Mouse (Mus musculus): ENCODE measurements at regions not wholly inside any gene's neighbourhood (a gene's known extent, or its start where the extent isn't known, plus 50 kb on each side); places are given as distances from the start of the nearest gene placed in this dataset.
"Not testable (repeated sequence)": the region's sequence is repeated elsewhere in the genome, so short reads cannot be mapped to it uniquely, and the experiment has no call there.

- WGBS: 80% methylated on average over 1 of the region's 1 CpGs
- Histone ChIP-seq H3K9me3 (no peaks in the 10 kb centered on the region), H3K9ac (no peak overlapping the region), H3K27me3 (replicated peaks) (no peaks in the 10 kb centered on the region), H3K27ac (no peak overlapping the region), H3K4me1 (no peaks in the 10 kb centered on the region), H3K4me2 (replicated peaks) (no peak overlapping the region), H3K36me3 (no peaks in the 10 kb centered on the region), H3K4me3 (no peak overlapping the region)
- ATAC-seq (ENCODE audit: low FRiP score, low read depth): no peak
Measured at GRCm38 (mm10) chr5:13847571-13847970, 56.2 kb downstream of the Speer3 start.

- not testable (repeated sequence) for H3K4me2 ChIP-seq (replicated peaks); ATAC-seq (ENCODE audit: low FRiP score, low read depth); H3K27ac ChIP-seq; H3K9ac ChIP-seq; H3K4me1 ChIP-seq; H3K36me3 ChIP-seq; H3K4me3 ChIP-seq; H3K27me3 ChIP-seq (replicated peaks); H3K9me3 ChIP-seq
- 87% methylated on average over 6 of the region's 6 CpGs for WGBS
Measured at GRCm38 (mm10) chr5:13880236-13880635, 88.8 kb downstream of the Speer3 start.

- Histone ChIP-seq H3K4me1 (no peaks in the 10 kb centered on the region), H3K9me3 (no peaks in the 10 kb centered on the region), H3K27me3 (replicated peaks) (no peaks in the 10 kb centered on the region), H3K9ac (no peak overlapping the region), H3K36me3 (no peaks in the 10 kb centered on the region), H3K27ac (no peak overlapping the region), H3K4me2 (replicated peaks) (no peak overlapping the region), H3K4me3 (no peak overlapping the region)
- no peak for ATAC-seq (ENCODE audit: low FRiP score, low read depth)
Measured at GRCm38 (mm10) chr5:13888415-13888814, 97.0 kb downstream of the Speer3 start.

GRCm38 (mm10) chr5:13908257-13908656 is 116.8 kb upstream of the Sema3e start:
- Histone ChIP-seq H3K36me3 (no peaks in the 10 kb centered on the region), H3K9ac (no peak overlapping the region), H3K4me3 (no peak overlapping the region), H3K9me3 (no peaks in the 10 kb centered on the region), H3K4me2 (replicated peaks) (no peak overlapping the region), H3K27me3 (replicated peaks) (no peaks in the 10 kb centered on the region), H3K27ac (no peak overlapping the region), H3K4me1 (no peaks in the 10 kb centered on the region)
- 44% methylated on average over 3 of the region's 3 CpGs for WGBS
- no peak for ATAC-seq (ENCODE audit: low FRiP score, low read depth)

GRCm38 (mm10) chr5:13917355-13917754 is 107.7 kb upstream of the Sema3e start:
- Histone ChIP-seq H3K4me3 (no peak overlapping the region), H3K4me1 (no peaks in the 10 kb centered on the region), H3K4me2 (replicated peaks) (no peak overlapping the region), H3K9me3 (no peaks in the 10 kb centered on the region), H3K27ac (no peak overlapping the region), H3K9ac (no peak overlapping the region), H3K36me3 (no peaks in the 10 kb centered on the region), H3K27me3 (replicated peaks) (no peaks in the 10 kb centered on the region)
- 92% methylated on average over 2 of the region's 2 CpGs for WGBS
- ATAC-seq (ENCODE audit: low FRiP score, low read depth): no peak

GRCm38 (mm10) chr5:13922295-13922694 is 102.8 kb upstream of the Sema3e start:
- Histone ChIP-seq H3K4me3 (no peak overlapping the region), H3K4me2 (replicated peaks) (no peak overlapping the region), H3K9ac (no peak overlapping the region), H3K36me3 (no peaks in the 10 kb centered on the region), H3K4me1 (no peaks in the 10 kb centered on the region), H3K27ac (no peak overlapping the region), H3K27me3 (replicated peaks) (no peaks in the 10 kb centered on the region), H3K9me3 (no peaks in the 10 kb centered on the region)
- ATAC-seq (ENCODE audit: low FRiP score, low read depth): no peak
- WGBS: 79% methylated on average over 4 of the region's 4 CpGs

- Histone ChIP-seq H3K36me3 (no peaks in the 10 kb centered on the region), H3K9me3 (no peaks in the 10 kb centered on the region), H3K4me2 (replicated peaks) (no peak overlapping the region), H3K4me3 (no peak overlapping the region), H3K4me1 (no peaks in the 10 kb centered on the region), H3K27ac (no peak overlapping the region), H3K9ac (no peak overlapping the region), H3K27me3 (replicated peaks) (no peaks in the 10 kb centered on the region)
- WGBS: 76% methylated on average over 2 of the region's 2 CpGs
- no peak for ATAC-seq (ENCODE audit: low FRiP score, low read depth)
Measured at GRCm38 (mm10) chr5:13931011-13931410, 94.1 kb upstream of the Sema3e start.

- Histone ChIP-seq H3K4me2 (replicated peaks) (no peak overlapping the region), H3K9ac (no peak overlapping the region), H3K27me3 (replicated peaks) (no peaks in the 10 kb centered on the region), H3K4me1 (no peaks in the 10 kb centered on the region), H3K4me3 (no peak overlapping the region), H3K9me3 (no peaks in the 10 kb centered on the region), H3K27ac (no peak overlapping the region), H3K36me3 (no peaks in the 10 kb centered on the region)
- no peak for ATAC-seq (ENCODE audit: low FRiP score, low read depth)
Measured at GRCm38 (mm10) chr5:13951346-13951745, 73.7 kb upstream of the Sema3e start.

- Histone ChIP-seq H3K4me1 (no peaks in the 10 kb centered on the region), H3K27ac (no peak overlapping the region), H3K36me3 (no peaks in the 10 kb centered on the region), H3K4me3 (no peak overlapping the region), H3K4me2 (replicated peaks) (no peak overlapping the region), H3K9ac (no peak overlapping the region), H3K9me3 (no peaks in the 10 kb centered on the region), H3K27me3 (replicated peaks) (no peaks in the 10 kb centered on the region)
- WGBS: 58% methylated on average over 1 of the region's 1 CpGs
- peak; percentile 4; the same call in 1 of the 2 replicates for ATAC-seq (ENCODE audit: low FRiP score, low read depth)
Measured at GRCm38 (mm10) chr5:13955616-13956015, 69.5 kb upstream of the Sema3e start.

- no peaks in the 10 kb centered on the region for H3K4me1 ChIP-seq
Measured at GRCm38 (mm10) chr5:13959575-13959974, 65.5 kb upstream of the Sema3e start.

GRCm38 (mm10) chr5:13965901-13966300 is 59.2 kb upstream of the Sema3e start:
- H3K4me2 ChIP-seq (replicated peaks): no peak overlapping the region
- no peak overlapping the region for H3K4me3 ChIP-seq
- H3K27ac ChIP-seq: no peak overlapping the region

More at GRCm38 (mm10) chr5:13959575-13959974, 65.5 kb upstream of the Sema3e start:
- Histone ChIP-seq H3K27ac (no peak overlapping the region), H3K4me3 (no peak overlapping the region), H3K9ac (no peak overlapping the region), H3K36me3 (no peaks in the 10 kb centered on the region), H3K4me2 (replicated peaks) (no peak overlapping the region), H3K27me3 (replicated peaks) (no peaks in the 10 kb centered on the region), H3K9me3 (no peaks in the 10 kb centered on the region)
- ATAC-seq (ENCODE audit: low FRiP score, low read depth): no peak
- WGBS: 56% methylated on average over 4 of the region's 4 CpGs

GRCm38 (mm10) chr5:13974664-13975063 is 50.4 kb upstream of the Sema3e start:
- no peaks in the 10 kb centered on the region for H3K27me3 ChIP-seq (replicated peaks)
- H3K4me2 ChIP-seq (replicated peaks): no peak overlapping the region
- H3K36me3 ChIP-seq: no peaks in the 10 kb centered on the region
- no peak overlapping the region for H3K27ac ChIP-seq
- H3K4me3 ChIP-seq: no peak overlapping the region
- no peak for ATAC-seq (ENCODE audit: low FRiP score, low read depth)
- WGBS: 62% methylated on average over 3 of the region's 3 CpGs
- no peak overlapping the region for H3K9ac ChIP-seq
- H3K9me3 ChIP-seq: no peaks in the 10 kb centered on the region
- H3K4me1 ChIP-seq: no peaks in the 10 kb centered on the region

More at GRCm38 (mm10) chr5:13965901-13966300, 59.2 kb upstream of the Sema3e start:
- H3K4me1 ChIP-seq: no peaks in the 10 kb centered on the region
- no peaks in the 10 kb centered on the region for H3K27me3 ChIP-seq (replicated peaks)
- no peaks in the 10 kb centered on the region for H3K9me3 ChIP-seq
- no peaks in the 10 kb centered on the region for H3K36me3 ChIP-seq
- 83% methylated on average over 2 of the region's 2 CpGs for WGBS
- ATAC-seq (ENCODE audit: low FRiP score, low read depth): no peak
- no peak overlapping the region for H3K9ac ChIP-seq

All from neural tube, embryonic 12.5 days (tissue).